Mouse (Mus musculus) testis, adult 2 months (tissue): ENCODE measurements around the gene Tprn. TPM values are rescaled to one million over a fixed set of nuclear protein-coding genes. Genes with fewer than 3 reads are reported as not detected.
A peak's percentile ranks its signal among the peaks of the same experiment; 100 is the strongest.

Source experiments
- H3K27ac ChIP-seq: fragments of 200-500 bp; 2 replicates; pipeline ENCODE4 v1.5.1; 2012; ENCODE audit warnings: low read depth, low read length; ENCODE audit not compliant: control insufficient read depth, insufficient read depth
- H3K27me3 ChIP-seq: fragments of 200-500 bp; 2 replicates; pipeline ENCODE4 v1.6.1; 2012; ENCODE audit warnings: mild to moderate bottlenecking, low read length, moderate library complexity; ENCODE audit not compliant: control insufficient read depth, insufficient read depth
- H3K36me3 ChIP-seq: fragments of 200-500 bp; 2 replicates; pipeline ENCODE4 v1.6.1; 2012; ENCODE audit warnings: mild to moderate bottlenecking, low read length; ENCODE audit not compliant: control insufficient read depth, insufficient read depth
- H3K4me1 ChIP-seq: fragments of 200-500 bp; 2 replicates; pipeline ENCODE4 v1.6.1; 2012; ENCODE audit warnings: low read length; ENCODE audit not compliant: control insufficient read depth, insufficient read depth
- H3K4me3 ChIP-seq: fragments of 200-500 bp; 2 replicates; pipeline ENCODE4 v1.5.1; 2012; ENCODE audit warnings: low read depth, mild to moderate bottlenecking, low read length, moderate library complexity, mixed read lengths; ENCODE audit not compliant: control insufficient read depth
- CTCF ChIP-seq: fragments of 200-500 bp; IDR thresholded peaks from 2 replicates; pipeline ENCODE4 v1.5.1; 2012; ENCODE audit warnings: low read depth, mild to moderate bottlenecking, inconsistent platforms, low read length, moderate library complexity; ENCODE audit not compliant: control insufficient read depth, insufficient read depth, insufficient replicate concordance
- POLR2A ChIP-seq: fragments of 200-500 bp; IDR thresholded peaks from 2 replicates; pipeline ENCODE4 v1.6.1; 2012; ENCODE audit warnings: low read depth, mild to moderate bottlenecking, inconsistent platforms, low read length, moderate library complexity; ENCODE audit not compliant: control insufficient read depth
- polyA plus RNA-seq: library from polyadenylated mRNA; depleted of rRNA; stranded (reverse); fragments of >200 nt; gene quantifications from 2 replicates; pipeline ENCODE4 v1.2.3, GENCODE M21; 2012

Tprn gene
- polyA plus RNA-seq, 1 experiment = 357 TPM

GRCm38 (mm10) chr2:25285551-25285950 is 23.1 kb downstream of the Tprn start:
- peaks cover 5% of the 10 kb centered on the region for H3K36me3 ChIP-seq

GRCm38 (mm10) chr2:25286314-25286713 is 23.9 kb downstream of the Tprn start:
- no peak overlapping the region for H3K27ac ChIP-seq
- peaks cover 5% of the 10 kb centered on the region for H3K4me1 ChIP-seq
- H3K4me3 ChIP-seq = peak overlapping the region; percentile 76
- no peaks in the 10 kb centered on the region for H3K27me3 ChIP-seq
- peaks cover 5% of the 10 kb centered on the region for H3K36me3 ChIP-seq
- TF ChIP-seq POLR2A (no peak), CTCF (no peak)

More at GRCm38 (mm10) chr2:25285551-25285950, 23.1 kb downstream of the Tprn start:
- Histone ChIP-seq H3K4me1 (peaks cover 2% of the 10 kb centered on the region), H3K4me3 (peak overlapping the region; percentile 19; the same call in 1 of the 2 replicates), H3K27ac (no peak overlapping the region), H3K27me3 (no peaks in the 10 kb centered on the region)
- no peak for TF ChIP-seq CTCF
- TF ChIP-seq POLR2A = no peak

GRCm38 (mm10) chr2:25286837-25287636 is 24.6 kb downstream of the Tprn start:
- Histone ChIP-seq H3K27me3 (no peaks in the 10 kb centered on the region), H3K4me3 (peak overlapping the region; percentile 76), H3K36me3 (peaks cover 5% of the 10 kb centered on the region), H3K4me1 (peaks cover 5% of the 10 kb centered on the region), H3K27ac (peak overlapping the region; percentile 33)
- TF ChIP-seq CTCF (no peak), POLR2A (no peak)

GRCm38 (mm10) chr2:25287927-25288649 is 25.7 kb downstream of the Tprn start, which contains the start of gene Tmem210:
Gene Tmem210, plus strand, starts transcription at chr2:25288145.
- Histone ChIP-seq H3K27ac (peak within 1 kb of the TSS; percentile 54), H3K27me3 (no peaks in the 10 kb centered on the region), H3K4me1 (peaks cover 8% of the 10 kb centered on the region), H3K4me3 (peak within 1 kb of the TSS; percentile 76), H3K36me3 (peaks cover 5% of the 10 kb centered on the region)
- peak; percentile 63 for TF ChIP-seq POLR2A
- no peak for TF ChIP-seq CTCF

- Histone ChIP-seq H3K4me1 (peaks cover 8% of the 10 kb centered on the region), H3K4me3 (peak overlapping the region; percentile 76), H3K36me3 (peaks cover 5% of the 10 kb centered on the region), H3K27ac (no peak overlapping the region), H3K27me3 (no peaks in the 10 kb centered on the region)
- TF ChIP-seq CTCF (no peak), POLR2A (no peak)
Measured at GRCm38 (mm10) chr2:25288734-25289345, 26.4 kb downstream of the Tprn start.

GRCm38 (mm10) chr2:25289651-25290050 is 27.2 kb downstream of the Tprn start, which contains the start of gene Lrrc26:
Gene Lrrc26, plus strand, starts transcription at chr2:25289915.
- H3K4me1 ChIP-seq = peaks cover 8% of the 10 kb centered on the region
- TF ChIP-seq CTCF (no peak), POLR2A (no peak)
- no peaks in the 10 kb centered on the region for H3K27me3 ChIP-seq
- H3K4me3 ChIP-seq = peak within 1 kb of the TSS; percentile 76
- H3K27ac ChIP-seq = no peak within 1 kb of the TSS
- peaks cover 4% of the 10 kb centered on the region for H3K36me3 ChIP-seq
